12 mouse cellular contexts compared by ENCODE assay signal in the genomic region with DNA sequence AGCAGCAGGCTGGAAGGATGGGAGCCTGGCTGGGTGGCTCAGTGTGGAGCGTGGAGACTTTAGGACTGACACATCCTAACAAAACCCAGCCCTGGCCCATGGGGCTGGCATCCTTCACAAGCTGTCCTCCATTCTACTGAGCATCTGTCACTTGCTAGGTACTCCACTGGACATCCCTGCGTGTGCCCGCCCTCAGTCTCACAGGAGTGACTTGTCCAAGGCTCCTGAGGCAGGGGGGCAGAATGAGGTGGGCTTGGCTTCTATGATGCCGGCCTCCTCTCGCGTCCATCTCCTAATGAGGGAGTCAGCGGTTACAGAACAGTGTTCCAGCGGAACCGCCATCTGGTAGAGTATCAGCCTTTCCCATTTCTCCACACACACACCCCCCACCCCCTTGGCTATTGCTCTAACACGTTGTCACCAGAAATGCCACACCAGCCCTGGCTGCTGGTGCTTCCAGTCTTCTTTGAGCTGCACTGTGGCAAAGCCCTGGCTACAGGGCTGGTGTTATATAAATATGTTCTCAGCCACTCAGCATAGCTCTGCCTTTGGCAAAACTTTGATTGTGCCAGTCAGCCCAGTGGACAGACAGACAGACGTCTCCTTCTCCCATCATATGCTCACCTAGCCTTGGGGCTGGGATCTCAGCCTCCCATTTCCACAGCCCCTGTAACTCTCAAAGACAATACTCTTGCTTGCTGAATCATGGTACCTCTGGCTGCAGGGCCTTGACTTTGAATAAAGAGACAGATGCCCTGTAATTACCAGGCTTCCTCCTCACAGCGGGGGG. TPM values are rescaled to one million over a fixed set of nuclear protein-coding genes. Genes with fewer than 3 reads are reported as not detected.
DNase-seq lines count a peak whose midpoint lies in the region; ATAC-seq and TF ChIP-seq lines count a peak whose summit lies in the region.
"Had no signal": no experiment of that assay in that cellular context is flagged by ENCODE, and none has a peak within 500 bp of the region (broad histone marks: within the 10 kb centered on the region; RNA-seq: fewer than 3 reads in every experiment).

No protein-coding gene starts in this region.

- no peak overlapping the region for H3K4me2 ChIP-seq in forebrain, postnatal 0 days (ENCODE audit: low read depth)

- no peak overlapping the region for H3K4me3 ChIP-seq in forebrain, postnatal 0 days (ENCODE audit: low read depth, low read length)
- H3K4me3 ChIP-seq: limb, embryonic 10.5 days; megakaryocyte, embryonic 14.5 days had no signal

- no peak for DNase-seq in frontal cortex, postnatal 14 days (ENCODE audit: low spot score in 2 of 2)
- DNase-seq in ES-CJ7 (ENCODE audit: low read depth, low spot score) = peak; percentile 57
- DNase-seq in cerebellum, adult 9-10 months = peak; percentile 66
- DNase-seq in forebrain, postnatal 0 days = no peak
- DNase-seq in adrenal gland, adult 8-10 months = no peak
- no peak for DNase-seq in thymus, postnatal 10 days (ENCODE audit: low spot score in 2 of 2)
- DNase-seq: spleen, adult 18-20 months had no signal

- no peak overlapping the region for H3K27ac ChIP-seq in forebrain, postnatal 0 days (ENCODE audit: low read depth, low read length)
- H3K27ac ChIP-seq: limb, embryonic 10.5 days had no signal

- no peaks in the 10 kb centered on the region for H3K36me3 ChIP-seq in forebrain, postnatal 0 days (ENCODE audit: insufficient read depth)
- H3K36me3 ChIP-seq: limb, embryonic 10.5 days had no signal

- no peaks in the 10 kb centered on the region for H3K27me3 ChIP-seq in forebrain, postnatal 0 days (ENCODE audit: insufficient read depth, low read length)

- H3K4me1 ChIP-seq in forebrain, postnatal 0 days (ENCODE audit: insufficient read depth) = peaks cover 2% of the 10 kb centered on the region; the same call in 1 of the 2 replicates
- H3K4me1 ChIP-seq: megakaryocyte, embryonic 14.5 days had no signal

- WGBS in forebrain, postnatal 0 days = 50% methylated on average over 11 of the region's 12 CpGs

- H3K9me3 ChIP-seq in forebrain, postnatal 0 days (ENCODE audit: low read length) = no peaks in the 10 kb centered on the region
- H3K9me3 ChIP-seq: limb, embryonic 10.5 days; megakaryocyte, embryonic 14.5 days had no signal

- peak; percentile 21 for ATAC-seq in frontal cortex, adult (ENCODE audit: low TSS enrichment)
- peak; percentile 54 for ATAC-seq in forebrain, postnatal 0 days
- ATAC-seq in megakaryocyte-erythroid progenitor cell, adult 5-6 weeks (replicated peaks; ENCODE audit: low FRiP score, low TSS enrichment, poor library complexity, severe bottlenecking) = no peak

- TF ChIP-seq CTCF in forebrain, postnatal 0 days (IDR thresholded peaks at IDR 0.05; ENCODE audit: low read depth) = no peak

- no peak overlapping the region for H3K9ac ChIP-seq in forebrain, postnatal 0 days
- H3K9ac ChIP-seq: liver, postnatal 0 days had no signal

RNA-seq across cellular contexts. Expression of a gene that starts 34.8 kb away (rescaled TPM):
- total RNA-seq in forebrain, postnatal 0 days (2014; rRNA removed) = 57.1 and 62.5 TPM in 2 replicates
- 12.9 and 17.3 TPM in 2 replicates for polyA plus RNA-seq in forebrain, postnatal 0 days (2015; fragmentation: Nextera tagmentation; extraction: Ambion mirVana)
- total RNA-seq in megakaryocyte-erythroid progenitor cell, adult 5-6 weeks (2014; fragmentation: Nextera tagmentation) = not detected in 2 replicates
- total RNA-seq in megakaryocyte-erythroid progenitor cell, adult 5-6 weeks (2017) = not detected in 2 replicates
- 10 to 100 TPM in 3 of 4 experiments, 1 to 10 TPM in 1; 9.0 to 14.1 (median 12.0) TPM for total RNA-seq in adrenal gland, adult 8-10 months (2022)

Comparison
In these comparisons a context has a peak if more than half of its experiments do, and no peak if none do; other contexts are left out.
1. DNase-seq: peak in ES-CJ7 (single experiment) and cerebellum, adult 9-10 months (single experiment); none in frontal cortex, postnatal 14 days (0 of 2), forebrain, postnatal 0 days (single experiment), adrenal gland, adult 8-10 months (single experiment) and thymus, postnatal 10 days (0 of 2).
2. RNA of a gene that starts 34.8 kb away (total RNA-seq): 57.1 to 62.5 TPM in forebrain, postnatal 0 days and 9.0 to 14.1 TPM in adrenal gland, adult 8-10 months; not detected in megakaryocyte-erythroid progenitor cell, adult 5-6 weeks; every median in the first group is over 10 times any median in the second.